Mouse (Mus musculus): Measurements from ENCODE around the gene Cdk14.

Cdk14 gene

GRCm38 (mm10) chr5:5265401-5265841 is 154.7 kb downstream of the Cdk14 start:
- 14% methylated on average over 8 of the region's 8 CpGs for WGBS

- 53% methylated on average over 2 of the region's 2 CpGs for WGBS
Measured at GRCm38 (mm10) chr5:5264712-5265111, 155.4 kb downstream of the Cdk14 start.

GRCm38 (mm10) chr5:5261725-5262296 is 158.3 kb downstream of the Cdk14 start:
- 72% methylated on average over 14 of the region's 14 CpGs for WGBS

- WGBS = 50% methylated on average over 14 of the region's 14 CpGs
Measured at GRCm38 (mm10) chr5:5260966-5261724, 159.0 kb downstream of the Cdk14 start.

GRCm38 (mm10) chr5:5260309-5260708 is 159.8 kb downstream of the Cdk14 start:
- 81% methylated on average over 7 of the region's 7 CpGs for WGBS

GRCm38 (mm10) chr5:5254391-5254790 is 165.7 kb downstream of the Cdk14 start:
- 57% methylated on average over 6 of the region's 6 CpGs for WGBS

- WGBS = 87% methylated on average over 3 of the region's 3 CpGs
Measured at GRCm38 (mm10) chr5:5253177-5253576, 166.9 kb downstream of the Cdk14 start.

GRCm38 (mm10) chr5:5247671-5248070 is 172.4 kb downstream of the Cdk14 start:
- 97% methylated on average over 6 of the region's 6 CpGs for WGBS

- WGBS = 100% methylated on average over 2 of the region's 2 CpGs
Measured at GRCm38 (mm10) chr5:5246534-5247175, 173.5 kb downstream of the Cdk14 start.

- WGBS = 93% methylated on average over 7 of the region's 7 CpGs
Measured at GRCm38 (mm10) chr5:5245182-5245581, 174.9 kb downstream of the Cdk14 start.

- WGBS = 96% methylated on average over 5 of the region's 5 CpGs
Measured at GRCm38 (mm10) chr5:5242704-5243103, 177.4 kb downstream of the Cdk14 start.

- 53% methylated on average over 6 of the region's 6 CpGs for WGBS
Measured at GRCm38 (mm10) chr5:5241088-5241487, 179.0 kb downstream of the Cdk14 start.

- 67% methylated on average over 3 of the region's 3 CpGs for WGBS
Measured at GRCm38 (mm10) chr5:5240121-5240520, 180.0 kb downstream of the Cdk14 start.

- WGBS = 96% methylated on average over 10 of the region's 10 CpGs
Measured at GRCm38 (mm10) chr5:5234935-5235334, 185.2 kb downstream of the Cdk14 start.

- WGBS = 63% methylated on average over 4 of the region's 4 CpGs
Measured at GRCm38 (mm10) chr5:5226966-5227365, 193.1 kb downstream of the Cdk14 start.

- 77% methylated on average over 1 of the region's 1 CpGs for WGBS
Measured at GRCm38 (mm10) chr5:5211780-5212135, 208.4 kb downstream of the Cdk14 start.

- 64% methylated on average over 7 of the region's 7 CpGs for WGBS
Measured at GRCm38 (mm10) chr5:5211034-5211779, 208.9 kb downstream of the Cdk14 start.

- 54% methylated on average over 4 of the region's 4 CpGs for WGBS
Measured at GRCm38 (mm10) chr5:5208016-5208415, 212.1 kb downstream of the Cdk14 start.

- 64% methylated on average over 9 of the region's 9 CpGs for WGBS
Measured at GRCm38 (mm10) chr5:5206012-5206411, 214.1 kb downstream of the Cdk14 start.

- 95% methylated on average over 5 of the region's 5 CpGs for WGBS
Measured at GRCm38 (mm10) chr5:5194562-5195221, 225.4 kb downstream of the Cdk14 start.

GRCm38 (mm10) chr5:5189590-5189989 is 230.5 kb downstream of the Cdk14 start:
- 53% methylated on average over 1 of the region's 1 CpGs for WGBS
